Mouse (Mus musculus) heart, adult 8-10 months (tissue): ENCODE measurements around the gene Iqcj. TPM values are rescaled to one million over a fixed set of nuclear protein-coding genes. Genes with fewer than 3 reads are reported as not detected.

Experiments used
- DNase-seq: peaks from one replicate; pipeline ENCODE4 v3.0.0; 2022; ENCODE audit warnings: low spot score
- total RNA-seq, 4 experiments: library from RNA; stranded (reverse); gene quantifications; 2 replicates each; pipeline ENCODE4 v1.2.4; 2022

Gene Iqcj
- total RNA-seq, 4 experiments from 2014 or later: not detected

GRCm38 (mm10) chr3:67954459-67955065, 62.5 kb downstream of the Iqcj start:
- no peak for DNase-seq

- no peak for DNase-seq
These were observed 67.7 kb downstream of the Iqcj start for GRCm38 (mm10) chr3:67959672-67960071.

GRCm38 (mm10) chr3:67960133-67960532, 68.1 kb downstream of the Iqcj start:
- no peak for DNase-seq

GRCm38 (mm10) chr3:67960727-67961126, 68.7 kb downstream of the Iqcj start:
- DNase-seq: no peak

- no peak for DNase-seq
These were observed 70.1 kb downstream of the Iqcj start for GRCm38 (mm10) chr3:67961934-67962639.

DNA sequence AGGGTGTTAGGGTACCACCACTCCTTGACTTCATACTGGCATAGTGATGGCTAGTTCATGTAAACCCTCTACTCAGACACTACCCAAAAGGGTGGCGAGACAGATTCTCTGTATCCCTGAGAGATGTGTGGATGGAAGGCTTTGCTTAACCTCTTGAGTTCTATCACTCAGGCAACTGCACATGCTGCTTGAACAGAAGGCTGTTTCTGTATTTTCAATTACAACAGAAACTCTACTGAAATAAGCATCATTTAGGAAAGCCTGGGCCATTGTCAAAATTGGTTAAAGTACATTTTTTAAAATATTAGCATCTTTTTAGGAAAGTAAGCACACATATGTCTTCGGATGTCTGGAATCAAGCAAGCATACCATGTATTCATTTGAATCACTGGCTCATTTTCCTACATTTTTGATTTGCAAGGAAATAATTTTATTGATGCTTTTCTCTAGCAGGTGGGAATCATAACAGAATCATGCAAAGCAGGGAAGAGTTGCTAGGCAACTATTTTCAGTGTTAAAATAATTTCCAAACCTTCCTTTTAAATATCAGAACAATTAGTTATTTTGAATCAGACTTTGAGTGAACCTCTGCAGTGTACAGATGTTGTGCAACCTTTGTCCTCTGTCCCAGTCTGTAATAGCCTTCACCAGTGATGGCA, 82.4 kb downstream of the Iqcj start:
- DNase-seq: no peak

DNA sequence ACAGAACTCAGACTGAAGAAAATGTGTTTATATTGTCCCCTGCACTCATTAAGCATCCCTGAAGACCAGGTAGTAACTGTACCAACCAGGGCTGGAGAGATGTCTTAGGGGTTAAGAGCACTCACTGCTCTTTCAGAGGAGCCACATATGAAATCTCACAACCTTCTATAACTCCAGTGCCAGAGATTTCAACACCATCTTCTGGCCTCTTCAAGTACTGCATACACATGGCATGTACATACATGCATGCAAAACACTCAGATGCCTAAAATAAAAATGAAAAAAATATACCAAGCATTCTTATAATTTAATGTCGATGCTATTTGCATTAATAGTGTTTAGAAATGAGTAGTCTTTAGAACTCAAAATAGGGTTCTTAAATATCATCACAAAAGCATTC, 88.0 kb downstream of the Iqcj start:
- DNase-seq: no peak

GRCm38 (mm10) chr3:67983329-67983728, 91.3 kb downstream of the Iqcj start:
- no peak for DNase-seq

DNA sequence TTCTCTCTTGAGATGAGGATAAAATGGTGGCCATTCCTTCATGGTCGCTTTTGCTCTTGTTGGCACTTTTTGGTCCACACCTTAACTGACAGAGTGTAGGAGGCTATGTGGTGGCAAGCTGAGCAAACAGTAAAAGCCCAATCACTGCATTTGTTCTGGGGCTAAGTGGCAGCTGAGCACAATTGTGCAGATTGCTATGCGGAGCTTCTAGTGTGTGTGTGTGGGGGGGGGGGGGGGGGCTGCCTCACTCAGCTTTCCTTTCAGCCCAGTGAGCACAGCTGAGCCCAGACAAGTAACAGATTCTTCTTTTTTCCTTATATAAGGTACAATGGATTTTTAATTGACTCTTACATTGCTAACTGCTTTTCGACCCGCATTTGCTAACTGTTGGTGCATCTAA, 110.4 kb downstream of the Iqcj start:
- DNase-seq: no peak

GRCm38 (mm10) chr3:68012342-68012741, 120.3 kb downstream of the Iqcj start:
- no peak for DNase-seq

- no peak for DNase-seq
These were observed 123.8 kb downstream of the Iqcj start for GRCm38 (mm10) chr3:68015786-68016185.

- DNase-seq: no peak
These were observed 127.4 kb downstream of the Iqcj start for GRCm38 (mm10) chr3:68019401-68019800.

- no peak for DNase-seq
These were observed 144.1 kb downstream of the Iqcj start for GRCm38 (mm10) chr3:68036097-68036496.

GRCm38 (mm10) chr3:68042951-68043350, 150.9 kb downstream of the Iqcj start:
- no peak for DNase-seq

DNA sequence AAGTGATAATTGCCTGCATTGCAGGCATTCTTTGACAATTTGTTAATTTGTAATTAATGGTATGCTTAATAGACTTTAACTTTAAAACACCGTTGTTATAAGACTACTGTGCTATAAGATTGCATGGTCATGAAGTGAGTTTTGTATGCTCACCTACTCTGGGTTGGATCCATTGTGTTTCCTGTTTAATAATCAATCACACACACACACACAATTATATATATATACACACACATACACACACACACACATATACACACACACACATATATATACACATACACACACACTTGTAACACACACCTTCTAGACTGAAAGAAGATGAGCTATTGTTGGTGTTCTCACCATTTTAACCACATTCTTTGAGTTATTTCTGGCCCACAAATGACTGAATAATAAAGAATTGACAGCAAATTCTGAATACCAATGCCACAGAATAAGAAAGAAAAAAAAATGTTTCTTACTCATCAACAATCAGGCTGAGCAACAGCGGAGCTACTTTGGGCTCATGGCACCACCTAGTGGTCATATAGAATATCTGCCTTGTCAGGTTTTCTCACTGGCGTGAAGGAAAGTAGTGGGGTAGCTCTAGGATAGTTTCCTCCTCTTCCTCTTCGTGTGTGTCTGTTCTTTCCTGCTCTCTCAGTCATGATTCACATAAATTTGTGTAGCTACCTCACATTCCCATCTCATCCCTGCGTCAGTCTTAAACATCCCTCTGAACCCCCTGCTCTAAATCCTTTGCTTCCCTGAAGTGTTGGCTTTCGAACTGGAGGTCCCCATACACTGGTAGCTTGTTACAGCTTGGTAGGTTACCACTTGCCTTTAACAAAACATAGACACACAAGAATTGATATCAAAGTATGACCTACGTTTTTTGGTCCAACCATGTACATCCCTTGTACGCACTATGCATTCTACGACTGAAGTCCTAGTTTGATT, 153.7 kb downstream of the Iqcj start:
- peak; percentile 14 for DNase-seq

DNA sequence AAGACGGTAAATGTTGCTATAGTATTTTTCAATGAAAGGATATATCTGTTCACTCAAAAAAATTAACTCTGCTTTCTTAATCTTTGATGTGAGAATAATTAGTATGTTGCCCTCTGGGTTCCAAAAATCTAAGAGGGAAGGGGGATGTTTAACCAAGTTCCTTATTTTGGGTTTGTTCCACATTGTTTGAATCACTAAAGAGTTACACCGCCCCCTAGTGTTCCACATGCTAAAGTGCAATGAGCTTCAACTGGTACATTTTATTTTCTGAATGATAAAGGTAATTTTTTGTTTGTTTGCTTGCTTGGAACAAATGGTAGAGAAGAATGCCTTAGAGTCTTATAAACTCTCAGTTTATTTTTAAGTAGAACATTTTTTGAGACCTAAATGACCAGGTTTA, 161.5 kb downstream of the Iqcj start:
- DNase-seq: no peak

DNA sequence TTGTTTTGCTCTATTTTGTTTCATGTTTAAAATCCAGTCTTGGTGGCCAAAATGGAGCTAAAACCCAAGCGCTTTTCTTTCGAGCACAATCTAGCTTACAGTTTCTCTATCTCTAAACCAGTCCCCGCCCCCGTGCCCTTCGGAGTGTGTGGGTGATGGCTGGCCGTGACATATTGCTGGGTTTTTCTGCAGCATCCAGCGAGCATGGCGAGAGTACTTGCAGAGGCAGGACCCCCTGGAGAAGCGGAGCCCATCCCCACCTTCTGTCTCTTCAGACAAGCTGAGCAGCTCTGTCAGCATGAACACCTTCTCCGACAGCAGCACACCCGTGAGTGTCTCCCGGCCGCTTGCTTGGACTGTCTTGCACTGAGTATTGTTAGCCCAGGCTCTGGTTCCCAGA, 163.1 kb downstream of the Iqcj start:
- no peak for DNase-seq

DNA sequence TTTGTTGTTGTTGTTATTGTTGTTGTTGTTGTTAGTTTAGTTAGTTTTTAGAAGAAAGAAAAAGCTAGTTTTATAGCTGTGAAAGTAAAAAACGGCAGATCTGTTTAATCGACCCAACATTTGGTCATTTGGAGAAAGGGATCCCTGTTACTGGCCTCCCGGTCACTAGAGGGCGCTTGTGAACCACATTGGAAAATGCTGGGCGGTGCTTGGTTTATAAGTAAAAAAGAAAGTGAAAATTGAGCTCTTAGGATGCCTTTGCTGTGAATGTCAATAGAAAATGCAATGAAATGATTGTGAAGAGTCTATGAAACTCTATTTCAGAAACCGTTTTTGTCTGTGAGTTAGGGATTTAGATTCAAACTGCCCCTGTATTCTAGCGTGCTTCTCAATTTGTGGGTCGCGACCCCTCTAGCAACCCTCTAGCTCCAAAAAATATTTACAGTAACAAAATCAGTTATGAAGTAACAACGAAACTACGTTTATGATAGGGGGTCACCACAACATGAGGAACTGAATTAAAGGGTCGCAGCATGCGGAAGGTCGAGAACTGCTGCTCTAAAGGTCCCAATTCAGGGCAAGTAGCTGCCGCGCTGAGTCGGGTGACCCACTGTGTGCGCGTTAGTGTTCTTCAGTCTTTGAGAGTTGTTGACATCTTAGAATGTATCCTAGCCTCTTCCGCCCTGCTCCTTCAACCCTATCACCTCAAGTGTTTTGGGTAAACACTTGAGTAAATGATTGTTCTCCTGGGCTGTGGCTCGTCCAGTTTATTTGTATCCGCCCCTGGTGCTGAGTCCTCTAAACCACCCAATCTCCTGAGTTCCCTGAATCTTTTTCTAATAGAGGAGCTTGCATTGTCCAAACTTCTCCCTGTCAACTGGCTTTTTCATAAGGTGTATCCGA, 164.6 kb downstream of the Iqcj start:
- peak; percentile 79 for DNase-seq

DNA sequence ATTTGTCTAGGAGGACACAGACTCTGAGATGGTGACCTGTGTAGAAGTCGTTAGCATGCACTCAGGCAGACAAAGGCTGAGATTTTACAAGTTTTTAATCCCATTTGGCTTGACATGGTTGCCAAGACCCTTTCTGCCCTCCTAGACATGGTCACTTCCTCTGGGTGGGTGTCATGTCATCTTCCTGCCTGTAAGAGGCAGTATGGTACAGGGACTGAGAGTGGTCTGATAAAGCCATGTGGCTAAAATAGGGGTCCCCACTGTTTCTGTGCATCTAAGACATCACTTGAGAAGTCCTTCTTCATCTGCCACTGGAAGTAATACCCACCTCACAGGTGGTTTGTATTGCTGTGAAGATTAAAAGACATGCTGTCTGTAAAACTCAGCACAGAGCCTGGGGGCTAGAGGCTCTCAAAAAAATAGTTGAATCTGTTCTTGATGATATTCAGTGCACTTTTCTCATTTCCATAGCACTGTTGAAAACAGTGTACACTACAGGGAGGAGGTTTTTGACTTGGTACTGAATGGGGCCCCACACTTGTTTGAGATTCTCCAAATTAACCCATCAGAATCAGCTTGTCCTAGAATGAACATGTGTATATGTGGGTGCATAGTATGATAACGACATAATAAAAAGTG, 167.3 kb downstream of the Iqcj start:
- peak; percentile 6 for DNase-seq

DNA sequence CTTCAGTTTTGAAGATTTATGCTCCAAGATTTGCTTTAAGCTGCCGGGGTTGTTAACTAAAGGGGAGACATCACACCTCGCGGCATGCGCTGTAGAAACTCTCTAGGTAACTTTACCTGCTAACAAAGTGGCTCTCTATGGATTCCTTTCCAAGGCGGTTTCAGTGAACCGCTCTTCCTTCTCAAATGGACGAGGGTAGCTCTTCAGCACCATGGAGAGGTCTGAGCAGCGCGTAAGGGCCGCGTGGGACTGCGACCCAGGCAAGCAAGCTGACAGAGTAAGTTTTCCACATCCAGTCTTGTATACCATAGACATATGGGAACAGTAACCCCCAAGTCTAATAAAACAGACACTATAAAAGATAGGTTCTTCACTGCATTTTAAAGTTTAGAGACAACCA, 172.7 kb downstream of the Iqcj start, which contains the start of gene Schip1:
Gene Schip1 (plus strand): TSS at position 72 of the 400 bp plus-strand sequence.
- DNase-seq: peak; percentile 9
